Mouse (Mus musculus) C2C12 (cell line): ENCODE measurements around the gene Cass4. TPM values are rescaled to one million over a fixed set of nuclear protein-coding genes. Genes with fewer than 3 reads are reported as not detected.

Experiments used
- H3K27me3 ChIP-seq: one replicate; pipeline ENCODE4 v1.6.1; 2011; ENCODE audit not compliant: control insufficient read depth, insufficient read depth, insufficient read length
- H3K36me3 ChIP-seq: one replicate; pipeline ENCODE4 v1.6.1; 2011; ENCODE audit not compliant: control insufficient read depth, insufficient read depth
- H3K4me3 ChIP-seq: one replicate; pipeline ENCODE4 v1.5.1; 2011; ENCODE audit warnings: mild to moderate bottlenecking, control low read depth; ENCODE audit not compliant: poor library complexity, insufficient read depth, severe bottlenecking
- H3K79me2 ChIP-seq: one replicate; pipeline ENCODE4 v1.6.1; 2011; ENCODE audit not compliant: control insufficient read depth, insufficient read depth
- H3K79me3 ChIP-seq: one replicate; pipeline ENCODE4 v1.6.1; 2011; ENCODE audit warnings: low read depth, control low read depth
- H3ac ChIP-seq: one replicate; pipeline ENCODE3; 2011; ENCODE audit warnings: low read depth; ENCODE audit not compliant: control insufficient read depth, insufficient read length
- CEBPB ChIP-seq: IDR thresholded peaks from one replicate; pipeline ENCODE4 v1.6.1; 2011; ENCODE audit warnings: low read depth, mild to moderate bottlenecking, control low read depth, moderate library complexity
- CTCF ChIP-seq: IDR thresholded peaks from one replicate; pipeline ENCODE4 v1.5.1; 2011; ENCODE audit not compliant: control insufficient read depth, insufficient read depth, insufficient read length
- FOSL1 ChIP-seq: IDR thresholded peaks from one replicate; pipeline ENCODE4 v1.8.0; 2011; ENCODE audit warnings: mild to moderate bottlenecking, low read length; ENCODE audit not compliant: poor library complexity, insufficient read depth, severe bottlenecking
- MAX ChIP-seq: IDR thresholded peaks from one replicate; pipeline ENCODE4 v1.6.1; 2011; ENCODE audit warnings: mild to moderate bottlenecking, control low read depth
- MYOD1 ChIP-seq: IDR thresholded peaks from one replicate; pipeline ENCODE4 v1.6.1; 2011; ENCODE audit warnings: low read depth; ENCODE audit not compliant: control insufficient read depth, insufficient read length
- MYOG ChIP-seq: IDR thresholded peaks from one replicate; pipeline ENCODE4 v1.6.1; 2011; ENCODE audit not compliant: control insufficient read depth, insufficient read length; ENCODE audit errors: extremely low read depth
- USF1 ChIP-seq: IDR thresholded peaks from one replicate; pipeline ENCODE4 v1.6.1; 2011; ENCODE audit warnings: low read depth, mild to moderate bottlenecking, control low read depth, moderate library complexity
- polyA plus RNA-seq: library from polyadenylated mRNA; unstranded; fragments of >200 nt; fragmentation: generic; extraction: Trizol; gene quantifications from one replicate; pipeline ENCODE4 v1.2.1, GENCODE M21; 2012; ENCODE audit warnings: missing spikeins

Cass4 gene
- polyA plus RNA-seq, 1 experiment, result 0.02 TPM

DNA sequence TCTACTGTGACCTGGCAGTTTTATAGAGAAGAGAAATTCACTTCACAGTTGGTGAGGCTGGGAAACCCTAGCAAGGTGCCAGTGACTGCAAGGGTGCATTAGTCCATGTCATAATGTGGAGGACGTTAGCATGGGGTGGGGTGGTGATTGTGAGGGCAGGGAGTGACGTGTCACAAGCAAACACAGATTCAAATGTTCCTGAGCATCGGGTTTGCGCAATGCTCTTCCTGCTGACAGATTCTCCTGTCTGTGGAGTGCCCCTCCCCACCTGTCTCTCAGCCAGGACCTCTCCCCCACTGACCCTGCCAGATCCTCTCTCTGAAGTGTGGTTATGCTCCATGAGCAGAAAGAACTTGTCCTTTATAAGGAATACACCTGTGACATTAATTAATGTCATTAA is 54.7 kb downstream of the Cass4 start:
- Histone ChIP-seq H3K79me3 (peaks cover 9% of the 10 kb centered on the region), H3K79me2 (peaks cover 16% of the 10 kb centered on the region), H3K36me3 (peaks cover 61% of the 10 kb centered on the region), H3K27me3 (no peaks in the 10 kb centered on the region), H3K4me3 (no peak overlapping the region), H3ac (no peak overlapping the region)
- no peak for TF ChIP-seq CEBPB
- TF ChIP-seq USF1, result no peak
- no peak for TF ChIP-seq MYOG
- TF ChIP-seq MAX, result no peak
- no peak for TF ChIP-seq CTCF
- TF ChIP-seq MYOD1, result no peak
- TF ChIP-seq FOSL1, result no peak

DNA sequence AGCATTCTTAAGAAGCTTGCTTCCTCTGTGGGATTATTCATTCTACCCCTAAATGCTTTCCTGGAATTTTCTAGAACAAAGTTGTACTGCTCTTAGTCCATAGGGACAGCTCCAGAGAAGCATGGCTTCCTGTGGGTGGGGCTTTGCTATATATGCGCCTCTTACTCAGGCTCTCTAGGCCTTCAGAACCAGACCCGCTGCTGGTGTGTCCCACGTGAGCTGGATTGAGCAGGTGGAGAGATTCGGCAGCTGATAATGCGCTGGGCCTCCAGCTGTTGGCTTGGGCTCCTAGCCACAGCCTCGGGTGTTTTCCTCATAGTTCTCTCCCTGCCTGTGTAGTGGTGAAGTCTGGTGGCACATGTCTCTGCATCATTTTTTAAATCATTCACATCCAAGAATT is 57.0 kb downstream of the Cass4 start:
- peaks cover 59% of the 10 kb centered on the region for H3K36me3 ChIP-seq
- no peak overlapping the region for H3ac ChIP-seq
- no peaks in the 10 kb centered on the region for H3K79me2 ChIP-seq
- H3K79me3 ChIP-seq, result no peaks in the 10 kb centered on the region
- H3K4me3 ChIP-seq, result no peak overlapping the region
- TF ChIP-seq CTCF, result no peak
- no peak for TF ChIP-seq CEBPB
- H3K27me3 ChIP-seq, result no peaks in the 10 kb centered on the region

DNA sequence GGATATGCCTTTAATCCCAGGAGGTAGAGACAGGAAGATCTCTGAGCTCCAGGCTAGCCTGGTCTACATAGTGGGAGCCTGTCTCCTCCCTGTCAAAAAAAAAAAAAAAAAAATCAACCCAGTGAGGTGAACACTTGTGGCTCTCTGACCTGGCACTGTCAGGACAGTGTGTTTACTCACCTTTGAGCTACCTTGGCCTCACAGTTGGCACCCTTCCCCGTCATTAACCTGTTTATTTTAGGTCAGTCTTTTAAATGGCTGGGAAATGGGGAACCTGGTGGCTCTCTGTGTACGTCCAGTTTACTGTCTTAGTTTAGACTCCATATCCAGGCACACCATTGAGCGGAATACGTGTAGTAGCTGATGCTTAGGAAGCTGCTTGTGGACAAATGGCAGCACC is 58.4 kb downstream of the Cass4 start:
- no peaks in the 10 kb centered on the region for H3K79me2 ChIP-seq
- H3K79me3 ChIP-seq, result no peaks in the 10 kb centered on the region
- no peak overlapping the region for H3K4me3 ChIP-seq
- H3ac ChIP-seq, result no peak overlapping the region
- peaks cover 48% of the 10 kb centered on the region for H3K36me3 ChIP-seq
- TF ChIP-seq MYOD1 (no peak), FOSL1 (no peak), MYOG (no peak), CTCF (no peak)
- H3K27me3 ChIP-seq, result no peaks in the 10 kb centered on the region

DNA sequence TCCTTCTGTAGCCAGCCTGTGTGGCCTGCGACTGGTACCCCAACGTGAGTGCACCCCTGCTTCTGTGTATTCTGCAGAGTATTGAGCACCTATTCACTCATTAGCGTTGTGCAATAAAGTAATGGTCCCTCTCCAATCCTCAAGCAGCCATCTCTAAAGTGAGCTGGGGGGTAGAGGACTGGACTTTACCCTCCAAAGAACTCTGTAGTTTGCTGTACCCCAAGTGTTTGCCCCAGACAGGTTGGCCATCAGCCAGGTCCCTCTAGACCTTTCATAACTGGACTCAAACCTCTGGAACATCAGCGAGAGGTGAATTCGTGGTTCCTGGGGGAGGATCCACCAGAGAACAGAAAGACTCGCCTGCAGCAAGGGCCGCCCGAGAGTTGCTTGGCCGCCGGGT is 58.9 kb downstream of the Cass4 start:
- TF ChIP-seq MYOG, result no peak
- TF ChIP-seq USF1, result no peak
- H3K4me3 ChIP-seq, result no peak overlapping the region
- no peaks in the 10 kb centered on the region for H3K27me3 ChIP-seq
- H3K79me3 ChIP-seq, result no peaks in the 10 kb centered on the region
- H3K79me2 ChIP-seq, result no peaks in the 10 kb centered on the region
- peaks cover 48% of the 10 kb centered on the region for H3K36me3 ChIP-seq
- no peak overlapping the region for H3ac ChIP-seq

DNA sequence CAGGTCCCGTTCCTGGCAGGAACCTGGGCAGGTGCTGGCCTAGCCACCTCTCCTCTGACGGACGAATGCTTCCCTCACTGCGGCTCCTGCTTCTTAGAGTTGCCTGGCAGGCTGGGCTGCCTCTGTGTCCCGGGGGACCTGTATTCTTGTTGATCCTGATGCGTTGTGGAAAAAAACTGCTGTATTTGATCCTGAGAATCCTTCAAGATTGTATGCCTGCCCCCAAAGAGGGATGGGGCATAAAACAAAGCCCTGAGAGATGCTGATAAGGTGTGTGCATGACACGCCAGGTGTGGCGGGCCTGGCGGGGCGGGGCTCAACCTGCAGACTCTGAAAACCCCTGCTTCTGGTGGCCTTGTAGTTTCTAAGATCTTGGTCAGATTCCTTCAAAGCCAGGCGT is 64.9 kb downstream of the Cass4 start, which contains the start of gene Gcnt7:
Gene Gcnt7, minus strand, starts transcription at position 101 of the 400 bp plus-strand sequence.
- Histone ChIP-seq H3K36me3 (peaks cover 12% of the 10 kb centered on the region), H3K27me3 (no peaks in the 10 kb centered on the region), H3K4me3 (no peak within 1 kb of the TSS), H3K79me3 (no peaks in the 10 kb centered on the region), H3ac (no peak within 1 kb of the TSS), H3K79me2 (no peaks in the 10 kb centered on the region)
- TF ChIP-seq MAX (no peak), CEBPB (no peak), MYOG (no peak), CTCF (no peak), FOSL1 (no peak), USF1 (no peak), MYOD1 (no peak)

DNA sequence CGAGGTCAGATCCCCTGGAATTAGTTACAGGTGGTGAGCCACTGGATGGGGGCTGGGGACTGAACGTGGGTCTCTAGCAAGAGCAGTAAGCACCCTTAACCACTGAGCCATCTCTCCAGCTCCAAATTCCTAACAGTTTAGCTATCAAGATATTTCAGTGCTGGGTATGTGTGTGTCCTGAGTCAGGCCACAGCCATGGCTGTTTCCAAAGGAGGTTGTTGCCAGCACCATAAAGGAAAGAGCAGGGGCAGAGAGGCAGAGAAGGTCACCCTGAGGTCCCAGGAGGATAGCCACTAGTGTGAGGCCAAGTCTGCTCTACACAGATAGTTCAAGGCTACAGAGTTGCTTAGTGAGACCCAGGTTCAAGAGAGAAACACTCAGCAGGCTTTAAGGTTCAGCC is 67.1 kb downstream of the Cass4 start:
- Histone ChIP-seq H3K36me3 (peaks cover 27% of the 10 kb centered on the region), H3K4me3 (no peak overlapping the region), H3K79me2 (no peaks in the 10 kb centered on the region), H3K79me3 (no peaks in the 10 kb centered on the region), H3K27me3 (no peaks in the 10 kb centered on the region), H3ac (no peak overlapping the region)
- TF ChIP-seq MYOG (no peak), MAX (no peak), FOSL1 (no peak)

DNA sequence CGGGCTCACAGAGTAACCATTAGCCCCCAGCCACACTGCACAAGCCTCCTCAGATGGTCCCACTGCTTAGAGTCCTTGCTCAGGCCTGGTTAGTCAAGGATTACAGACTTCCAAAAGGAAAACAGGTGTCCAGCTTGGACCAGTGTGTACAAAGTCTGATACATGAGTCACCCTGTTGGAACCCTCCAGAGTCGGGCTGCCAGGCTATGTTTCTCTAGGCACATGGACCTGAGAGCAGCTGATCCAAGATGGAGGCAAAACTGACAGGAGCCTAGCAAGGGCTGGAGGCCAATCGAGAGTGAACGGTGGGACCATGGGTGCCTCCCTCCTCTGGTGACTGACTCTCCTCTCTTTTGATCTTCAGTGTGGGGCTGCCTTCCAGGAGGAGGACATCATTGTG is 69.2 kb downstream of the Cass4 start:
- Histone ChIP-seq H3K36me3 (peaks cover 29% of the 10 kb centered on the region), H3K4me3 (no peak overlapping the region), H3K27me3 (no peaks in the 10 kb centered on the region), H3K79me2 (no peaks in the 10 kb centered on the region), H3K79me3 (no peaks in the 10 kb centered on the region), H3ac (no peak overlapping the region)
- TF ChIP-seq CEBPB (no peak), MYOD1 (no peak), CTCF (no peak), MYOG (no peak), USF1 (no peak), MAX (no peak), FOSL1 (no peak)
